Mouse (Mus musculus) bone marrow, adult 2 months (tissue): ENCODE measurements around the gene Zic3.

Source experiments
- CTCF ChIP-seq: fragments of 200-500 bp; IDR thresholded peaks from 2 replicates; pipeline ENCODE4 v1.5.1; 2011; ENCODE audit warnings: low read length, control low read depth; ENCODE audit not compliant: control insufficient read depth, insufficient read depth
- POLR2A ChIP-seq: fragments of 200-500 bp; IDR thresholded peaks from 2 replicates; pipeline ENCODE4 v1.6.1; 2011; ENCODE audit warnings: low read depth, mild to moderate bottlenecking, control low read depth, low read length, borderline replicate concordance; ENCODE audit not compliant: control insufficient read depth

GRCm38 (mm10) chrX:57987455-57988109, 34.9 kb upstream of the Zic3 start:
- TF ChIP-seq POLR2A (no peak), CTCF (no peak)
